In the genomic region with DNA sequence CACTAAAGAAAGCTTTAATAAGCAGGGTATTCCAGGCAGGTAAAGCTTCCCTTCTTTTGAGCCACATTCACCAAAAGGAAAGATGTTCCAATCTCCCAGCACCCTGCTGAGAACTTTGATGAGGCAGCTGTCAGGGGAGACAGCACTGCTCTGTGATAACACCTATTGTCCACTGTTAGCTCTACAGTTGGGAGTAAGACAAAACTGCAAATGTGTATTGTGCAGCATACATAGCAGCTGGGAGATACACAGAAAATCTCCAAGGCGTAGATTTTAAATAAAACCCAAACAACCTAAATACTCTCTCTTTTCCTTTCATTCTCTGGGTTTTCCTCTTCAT, we compare ENCODE assay signal across 27 mouse cellular contexts.
DNase-seq lines count a peak whose midpoint lies in the region; ATAC-seq lines count a peak whose summit lies in the region.
"Had no signal": no experiment of that assay in that cellular context is flagged by ENCODE, and none has a peak within 500 bp of the region (broad histone marks: within the 10 kb centered on the region; RNA-seq: fewer than 3 reads in every experiment).

No protein-coding gene starts in this region.

- H3K36me3 ChIP-seq in forebrain, embryonic 13.5 days (ENCODE audit: poor library complexity, severe bottlenecking), result no peaks in the 10 kb centered on the region
- H3K36me3 ChIP-seq in forebrain, embryonic 11.5 days (ENCODE audit: control insufficient read depth, insufficient read depth, low read length), result no peaks in the 10 kb centered on the region
- no peaks in the 10 kb centered on the region for H3K36me3 ChIP-seq in midbrain, embryonic 14.5 days (ENCODE audit: control insufficient read depth, insufficient read depth, low read length)
- no peaks in the 10 kb centered on the region for H3K36me3 ChIP-seq in midbrain, embryonic 10.5 days
- H3K36me3 ChIP-seq in forebrain, embryonic 16.5 days (ENCODE audit: control insufficient read depth, insufficient read depth), result no peaks in the 10 kb centered on the region
- H3K36me3 ChIP-seq: embryonic facial prominence, embryonic 15.5 days; heart, embryonic 12.5 days; hindbrain, embryonic 10.5 days; limb, embryonic 13.5 days; liver, embryonic 12.5 days had no signal

- no peak overlapping the region for H3K9ac ChIP-seq in forebrain, embryonic 13.5 days
- no peak overlapping the region for H3K9ac ChIP-seq in forebrain, embryonic 11.5 days (ENCODE audit: low read length)
- no peak overlapping the region for H3K9ac ChIP-seq in midbrain, embryonic 14.5 days (replicated peaks; ENCODE audit: low read length)
- no peak overlapping the region for H3K9ac ChIP-seq in forebrain, embryonic 16.5 days (replicated peaks; ENCODE audit: low read depth, low read length)
- H3K9ac ChIP-seq: embryonic facial prominence, embryonic 15.5 days; heart, embryonic 12.5 days; limb, embryonic 13.5 days; liver, embryonic 12.5 days had no signal

- H3K4me1 ChIP-seq in forebrain, embryonic 13.5 days, result no peaks in the 10 kb centered on the region
- H3K4me1 ChIP-seq in forebrain, embryonic 11.5 days (replicated peaks; ENCODE audit: control insufficient read depth, insufficient read depth, low read length), result no peaks in the 10 kb centered on the region
- H3K4me1 ChIP-seq in midbrain, embryonic 14.5 days (ENCODE audit: control insufficient read depth, insufficient read depth, low read length), result no peaks in the 10 kb centered on the region
- 0 out of 2 replicates have a peak, but pooled peaks cover 4% of the 10 kb centered on the region for H3K4me1 ChIP-seq in midbrain, embryonic 10.5 days
- no peaks in the 10 kb centered on the region for H3K4me1 ChIP-seq in forebrain, embryonic 16.5 days (replicated peaks; ENCODE audit: control insufficient read depth, insufficient read depth, low read length)
- H3K4me1 ChIP-seq: embryonic facial prominence, embryonic 15.5 days; hindbrain, embryonic 10.5 days; limb, embryonic 13.5 days; liver, embryonic 12.5 days had no signal

- DNase-seq in forebrain, embryonic 11.5 days (ENCODE audit: low spot score), result no peak
- peak; percentile 28 for DNase-seq in midbrain, embryonic 14.5 days
- no peak for DNase-seq in midbrain, embryonic 10.5 days (ENCODE audit: low spot score)
- DNase-seq in urinary bladder, postnatal 25 days (ENCODE audit: low spot score), result no peak
- DNase-seq in yolk sac, embryonic 10.5 days (ENCODE audit: low spot score), result no peak
- DNase-seq: adrenal gland, postnatal 10 days; cerebellum, adult 9-11 months; gastrocnemius, postnatal 25 days; heart, adult 18-20 months; heart, postnatal 10 days; kidney, adult 9 months; kidney, postnatal 25 days; layer of hippocampus, postnatal 36 days; lung, adult 18-20 months; lung, postnatal 10 days; thymus, adult 2 months; thymus, postnatal 4 days had no signal

- peak; percentile 61 for ATAC-seq in forebrain, embryonic 13.5 days
- ATAC-seq in forebrain, embryonic 11.5 days (replicated peaks; ENCODE audit: low FRiP score), result no peak
- ATAC-seq in midbrain, embryonic 14.5 days (ENCODE audit: low FRiP score, low TSS enrichment), result no peak
- ATAC-seq in forebrain, embryonic 16.5 days, result peak; percentile 40
- ATAC-seq: intestine, embryonic 16.5 days; liver, embryonic 12.5 days had no signal

- no peak overlapping the region for H3K4me3 ChIP-seq in forebrain, embryonic 13.5 days
- no peak overlapping the region for H3K4me3 ChIP-seq in forebrain, embryonic 11.5 days (ENCODE audit: low read depth, low read length)
- no peak overlapping the region for H3K4me3 ChIP-seq in midbrain, embryonic 14.5 days (replicated peaks; ENCODE audit: low read depth, low read length)
- H3K4me3 ChIP-seq in midbrain, embryonic 10.5 days, result no peak overlapping the region
- H3K4me3 ChIP-seq in forebrain, embryonic 16.5 days (replicated peaks; ENCODE audit: low read length), result no peak overlapping the region
- H3K4me3 ChIP-seq: embryonic facial prominence, embryonic 15.5 days; heart, embryonic 12.5 days; hindbrain, embryonic 10.5 days; layer of hippocampus, adult 2 months; limb, embryonic 13.5 days; liver, embryonic 12.5 days had no signal

- no peaks in the 10 kb centered on the region for H3K27me3 ChIP-seq in forebrain, embryonic 13.5 days
- H3K27me3 ChIP-seq in forebrain, embryonic 11.5 days (ENCODE audit: control insufficient read depth, insufficient read depth, low read length), result no peaks in the 10 kb centered on the region
- H3K27me3 ChIP-seq in midbrain, embryonic 14.5 days (ENCODE audit: control insufficient read depth, insufficient read depth, low read length), result no peaks in the 10 kb centered on the region
- no peaks in the 10 kb centered on the region for H3K27me3 ChIP-seq in midbrain, embryonic 10.5 days (ENCODE audit: low read depth, poor library complexity, severe bottlenecking)
- no peaks in the 10 kb centered on the region for H3K27me3 ChIP-seq in forebrain, embryonic 16.5 days (replicated peaks; ENCODE audit: control insufficient read depth, insufficient read depth, low read length)
- H3K27me3 ChIP-seq: embryonic facial prominence, embryonic 15.5 days; heart, embryonic 12.5 days; limb, embryonic 13.5 days; liver, embryonic 12.5 days had no signal

- no peaks in the 10 kb centered on the region for H3K9me3 ChIP-seq in forebrain, embryonic 13.5 days (replicated peaks)
- H3K9me3 ChIP-seq in forebrain, embryonic 11.5 days (ENCODE audit: control insufficient read depth, low read length), result no peaks in the 10 kb centered on the region
- H3K9me3 ChIP-seq in midbrain, embryonic 14.5 days (ENCODE audit: control insufficient read depth, low read length), result no peaks in the 10 kb centered on the region
- no peaks in the 10 kb centered on the region for H3K9me3 ChIP-seq in midbrain, embryonic 10.5 days (replicated peaks)
- H3K9me3 ChIP-seq in forebrain, embryonic 16.5 days (ENCODE audit: control insufficient read depth, low read length), result no peaks in the 10 kb centered on the region
- H3K9me3 ChIP-seq: embryonic facial prominence, embryonic 15.5 days; heart, embryonic 12.5 days; hindbrain, embryonic 10.5 days; limb, embryonic 13.5 days; liver, embryonic 12.5 days had no signal

- no peak overlapping the region for H3K27ac ChIP-seq in forebrain, embryonic 13.5 days
- no peak overlapping the region for H3K27ac ChIP-seq in forebrain, embryonic 11.5 days (ENCODE audit: low read depth, low read length)
- no peak overlapping the region for H3K27ac ChIP-seq in midbrain, embryonic 14.5 days (replicated peaks; ENCODE audit: low read depth, low read length)
- H3K27ac ChIP-seq in midbrain, embryonic 10.5 days (replicated peaks), result no peak overlapping the region
- H3K27ac ChIP-seq in forebrain, embryonic 16.5 days (ENCODE audit: low read length), result no peak overlapping the region
- H3K27ac ChIP-seq: embryonic facial prominence, embryonic 15.5 days; hindbrain, embryonic 10.5 days; layer of hippocampus, adult 2 months; limb, embryonic 13.5 days; liver, embryonic 12.5 days; stomach, postnatal 0 days had no signal

- no peak overlapping the region for H3K4me2 ChIP-seq in forebrain, embryonic 13.5 days
- H3K4me2 ChIP-seq in forebrain, embryonic 11.5 days (ENCODE audit: low read depth, low read length, severe bottlenecking), result no peak overlapping the region
- H3K4me2 ChIP-seq in midbrain, embryonic 14.5 days (ENCODE audit: low read length), result no peak overlapping the region
- no peak overlapping the region for H3K4me2 ChIP-seq in forebrain, embryonic 16.5 days (ENCODE audit: low read length)
- H3K4me2 ChIP-seq: embryonic facial prominence, embryonic 15.5 days; heart, embryonic 12.5 days; limb, embryonic 13.5 days; liver, embryonic 12.5 days had no signal

- WGBS in forebrain, embryonic 13.5 days, result 58% methylated on average over 1 of the region's 1 CpGs
- 81% methylated on average over 1 of the region's 1 CpGs for WGBS in forebrain, embryonic 11.5 days
- 62% methylated on average over 1 of the region's 1 CpGs for WGBS in midbrain, embryonic 14.5 days
- WGBS in midbrain, embryonic 10.5 days, result 81% methylated on average over 1 of the region's 1 CpGs
- 88% methylated on average over 1 of the region's 1 CpGs for WGBS in forebrain, embryonic 16.5 days

Comparison
In these comparisons a context has a peak if more than half of its experiments do, and no peak if none do; other contexts are left out.
1. ATAC-seq: peak in forebrain, embryonic 13.5 days (single experiment) and forebrain, embryonic 16.5 days (single experiment); none in forebrain, embryonic 11.5 days (single experiment) and midbrain, embryonic 14.5 days (single experiment).